Mouse (Mus musculus) liver, embryonic 14.5 days (tissue): ENCODE data around the gene Jade1. TPM values are rescaled to one million over a fixed set of nuclear protein-coding genes. Genes with fewer than 3 reads are reported as not detected.
A peak's percentile ranks its signal among the peaks of the same experiment; 100 is the strongest.

Experiments used
- ATAC-seq: fragments of 200-750 bp; cut with Nextera tagmentation; 2 replicates; pipeline ENCODE4 v1.8.0; 2017; ENCODE audit warnings: moderate number of reproducible peaks, mild to moderate bottlenecking, moderate library complexity; ENCODE audit not compliant: insufficient read depth
- DNase-seq, 3 experiments: peaks; one replicate each; pipeline ENCODE4 v3.0.0-alpha.2; 2012 to 2013; ENCODE audit warnings: low read depth in 3 of 3, low spot score in 3 of 3
- H3K27ac ChIP-seq: fragments of 300-500 bp; sonication (generic); 2 replicates; pipeline ENCODE4 v1.5.1; 2014; ENCODE audit warnings: moderate library complexity, mild to moderate bottlenecking, control low read depth, inconsistent platforms
- H3K27me3 ChIP-seq: fragments of 300-500 bp; sonication (generic); 2 replicates; pipeline ENCODE4 v1.6.1; 2014; ENCODE audit warnings: mild to moderate bottlenecking, low read length, moderate library complexity; ENCODE audit not compliant: control insufficient read depth, insufficient read depth
- H3K36me3 ChIP-seq: fragments of 300-500 bp; sonication (generic); replicated peaks from 2 replicates; pipeline ENCODE4 v1.6.1; 2014; ENCODE audit warnings: low read depth; ENCODE audit not compliant: control insufficient read depth, insufficient read depth
- H3K4me1 ChIP-seq, 2 experiments: fragments of 200-500 bp in 1 of 2; fragments of 300-500 bp in 1 of 2; sonication (generic) in 1 of 2; replicated peaks; 2 replicates each; pipeline ENCODE4 v1.6.1; 2012 to 2014; ENCODE audit warnings: antibody characterized with exemption in 1 of 2, inconsistent platforms in 1 of 2, low read length in 1 of 2; ENCODE audit not compliant: control insufficient read depth in 2 of 2, insufficient read depth in 2 of 2
- H3K4me2 ChIP-seq: fragments of 300-500 bp; sonication (generic); 2 replicates; pipeline ENCODE4 v1.6.1; 2014; ENCODE audit warnings: low read depth, mild to moderate bottlenecking, control low read depth, moderate library complexity
- H3K4me3 ChIP-seq, 2 experiments: fragments of 200-500 bp in 1 of 2; fragments of 300-500 bp in 1 of 2; sonication (generic) in 1 of 2; 2 replicates each; pipeline ENCODE4 v1.5.1; 2012 to 2014; ENCODE audit warnings: low read depth in 2 of 2, low read length in 2 of 2, mild to moderate bottlenecking in 2 of 2, control low read depth in 1 of 2, inconsistent platforms in 1 of 2, moderate library complexity in 1 of 2; ENCODE audit not compliant: insufficient read depth in 1 of 2
- H3K9ac ChIP-seq: fragments of 300-500 bp; sonication (generic); replicated peaks from 2 replicates; pipeline ENCODE4 v1.6.1; 2014; ENCODE audit warnings: mild to moderate bottlenecking, control low read depth, moderate library complexity
- H3K9me3 ChIP-seq: fragments of 300-500 bp; sonication (generic); 2 replicates; pipeline ENCODE4 v1.6.1; 2016; ENCODE audit warnings: low read length, mixed read lengths; ENCODE audit not compliant: control insufficient read depth
- CTCF ChIP-seq: IDR thresholded peaks from 2 replicates; pipeline ENCODE4 v1.5.1; 2016; ENCODE audit warnings: antibody characterized with exemption, low read depth, control low read depth
- EP300 ChIP-seq: IDR thresholded peaks from 2 replicates; pipeline ENCODE4 v1.6.1; 2016; ENCODE audit warnings: antibody characterized with exemption, low read depth
- WGBS: fragments of 180-500 bp; shearing (Covaris S2); extraction: QIAGEN DNeasy Blood & Tissue Kit; methylation state at CpG from one replicate; pipeline ENCODE4 v1.1.7; 2014; ENCODE audit not compliant: insufficient replicate concordance; 5-methylcytosine and 5-hydroxymethylcytosine counted together
- polyA plus RNA-seq, 2 experiments: library from polyadenylated mRNA; depleted of rRNA in 1 of 2; stranded (reverse) in 1 of 2; unstranded in 1 of 2; fragments of >200 nt; fragmentation: Nextera tagmentation in 1 of 2; extraction: Ambion mirVana in 1 of 2; gene quantifications; 2 replicates each; pipeline versions ENCODE4 v1.2.1 to v1.2.3; 2012 to 2014

Jade1 gene
- polyA plus RNA-seq, 2 experiments = 4.5 to 6.1 TPM

- DNase-seq = no peak
- no peaks in the 10 kb centered on the region for H3K9me3 ChIP-seq
- 32% methylated on average over 2 of the region's 2 CpGs for WGBS
- no peak for ATAC-seq
- no peak overlapping the region for H3K27ac ChIP-seq
- no peak overlapping the region for H3K9ac ChIP-seq
- no peak overlapping the region for H3K4me2 ChIP-seq
- no peaks in the 10 kb centered on the region for H3K27me3 ChIP-seq
- TF ChIP-seq EP300 (no peak), CTCF (no peak)
- H3K4me1 ChIP-seq = peaks cover 0 to 7% of the 10 kb centered on the region in 2 experiments; a peak in 2 of 4 replicates
- no peak overlapping the region for H3K4me3 ChIP-seq
- H3K36me3 ChIP-seq = no peaks in the 10 kb centered on the region
Observed at GRCm38 (mm10) chr3:41523006-41523375, 32.5 kb upstream of the Jade1 start.

GRCm38 (mm10) chr3:41523460-41523859 is 32.1 kb upstream of the Jade1 start:
- no peak overlapping the region for H3K4me2 ChIP-seq
- no peaks in the 10 kb centered on the region for H3K36me3 ChIP-seq
- no peaks in the 10 kb centered on the region for H3K27me3 ChIP-seq
- no peaks in the 10 kb centered on the region for H3K9me3 ChIP-seq
- no peak overlapping the region for H3K27ac ChIP-seq
- H3K4me3 ChIP-seq = no peak overlapping the region
- H3K9ac ChIP-seq = no peak overlapping the region
- ATAC-seq (no peak), DNase-seq (peak in 1 of 3 experiments; percentile 15)
- TF ChIP-seq EP300 (no peak), CTCF (no peak)
- H3K4me1 ChIP-seq = peaks cover 0 to 7% of the 10 kb centered on the region in 2 experiments; a peak in 2 of 4 replicates
- 67% methylated on average over 4 of the region's 4 CpGs for WGBS

- no peak overlapping the region for H3K4me3 ChIP-seq
- no peaks in the 10 kb centered on the region; a peak in 1 of 4 replicates for H3K4me1 ChIP-seq
- no peaks in the 10 kb centered on the region for H3K9me3 ChIP-seq
- no peaks in the 10 kb centered on the region for H3K27me3 ChIP-seq
- H3K4me2 ChIP-seq = no peak overlapping the region
- 77% methylated on average over 2 of the region's 2 CpGs for WGBS
- ATAC-seq = no peak
- no peaks in the 10 kb centered on the region for H3K36me3 ChIP-seq
- DNase-seq = no peak
- H3K27ac ChIP-seq = no peak overlapping the region
- no peak overlapping the region for H3K9ac ChIP-seq
- no peak for TF ChIP-seq EP300
- TF ChIP-seq CTCF = no peak
Observed at GRCm38 (mm10) chr3:41528291-41528969, 27.1 kb upstream of the Jade1 start.

- Histone ChIP-seq H3K4me2 (no peak overlapping the region), H3K27me3 (no peaks in the 10 kb centered on the region), H3K36me3 (no peaks in the 10 kb centered on the region), H3K9me3 (no peaks in the 10 kb centered on the region), H3K9ac (no peak overlapping the region), H3K4me1 (no peaks in the 10 kb centered on the region), H3K4me3 (no peak overlapping the region), H3K27ac (no peak overlapping the region)
- WGBS = 40% methylated on average over 3 of the region's 3 CpGs
- ATAC-seq (no peak), DNase-seq (no peak)
- TF ChIP-seq CTCF = no peak
- TF ChIP-seq EP300 = no peak
Observed at GRCm38 (mm10) chr3:41530156-41530555, 25.4 kb upstream of the Jade1 start.

GRCm38 (mm10) chr3:41531541-41531940 is 24.0 kb upstream of the Jade1 start:
- ATAC-seq = no peak
- no peak overlapping the region for H3K4me2 ChIP-seq

More at GRCm38 (mm10) chr3:41531541-41531940, 24.0 kb upstream of the Jade1 start:
- no peaks in the 10 kb centered on the region for H3K9me3 ChIP-seq
- no peak for DNase-seq
- H3K27me3 ChIP-seq = no peaks in the 10 kb centered on the region
- H3K9ac ChIP-seq = no peak overlapping the region
- no peaks in the 10 kb centered on the region for H3K4me1 ChIP-seq
- H3K27ac ChIP-seq = no peak overlapping the region
- TF ChIP-seq CTCF (no peak), EP300 (no peak)
- no peaks in the 10 kb centered on the region for H3K36me3 ChIP-seq
- WGBS = 40% methylated on average over 8 of the region's 8 CpGs
- H3K4me3 ChIP-seq = no peak overlapping the region
